Mouse (Mus musculus) cerebellum, adult 9-11 months (tissue): Measurements from ENCODE around the gene Fam186b.

ENCODE experiments used
- DNase-seq: peaks from one replicate; pipeline ENCODE4 v3.0.0; 2022

Fam186b gene

DNA sequence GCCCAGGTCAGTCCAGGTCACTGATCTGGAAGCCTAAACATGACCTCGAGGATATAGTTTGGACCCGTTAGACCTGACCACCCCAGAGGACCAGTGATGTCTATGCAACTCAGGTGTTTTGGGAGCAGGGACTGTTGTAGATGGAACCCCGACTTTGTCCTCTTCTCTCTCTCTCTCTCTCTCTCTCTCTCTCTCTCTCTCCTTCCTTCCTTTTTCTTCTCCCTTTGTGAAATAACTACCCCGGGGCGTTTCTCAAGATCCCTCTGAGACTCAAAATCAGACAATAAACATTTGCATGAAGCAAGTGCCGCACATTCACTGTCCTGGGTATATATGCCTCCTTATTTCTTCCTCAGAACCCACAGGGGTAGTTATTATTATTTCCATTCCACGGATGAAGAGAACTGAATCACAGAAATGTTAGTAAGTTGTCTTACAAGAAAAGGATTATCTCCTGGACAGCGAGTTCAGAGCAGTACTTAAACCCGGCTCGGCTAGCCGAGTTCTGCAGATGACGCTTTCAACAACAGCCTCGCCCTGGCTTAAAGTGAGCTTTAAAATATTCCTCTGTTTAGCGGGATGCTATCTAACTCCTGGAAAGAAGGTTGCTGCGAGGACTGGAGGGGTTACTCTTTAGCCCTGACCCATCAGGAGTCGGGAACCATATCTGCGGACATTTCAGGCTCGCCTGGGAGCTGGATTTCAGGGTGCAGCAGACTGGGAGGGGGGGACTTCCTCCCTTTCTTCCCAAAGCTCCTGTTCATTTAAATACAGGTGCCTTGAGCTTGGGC lies 72.7 kb downstream of the Fam186b start:
- DNase-seq, result no peak

DNA sequence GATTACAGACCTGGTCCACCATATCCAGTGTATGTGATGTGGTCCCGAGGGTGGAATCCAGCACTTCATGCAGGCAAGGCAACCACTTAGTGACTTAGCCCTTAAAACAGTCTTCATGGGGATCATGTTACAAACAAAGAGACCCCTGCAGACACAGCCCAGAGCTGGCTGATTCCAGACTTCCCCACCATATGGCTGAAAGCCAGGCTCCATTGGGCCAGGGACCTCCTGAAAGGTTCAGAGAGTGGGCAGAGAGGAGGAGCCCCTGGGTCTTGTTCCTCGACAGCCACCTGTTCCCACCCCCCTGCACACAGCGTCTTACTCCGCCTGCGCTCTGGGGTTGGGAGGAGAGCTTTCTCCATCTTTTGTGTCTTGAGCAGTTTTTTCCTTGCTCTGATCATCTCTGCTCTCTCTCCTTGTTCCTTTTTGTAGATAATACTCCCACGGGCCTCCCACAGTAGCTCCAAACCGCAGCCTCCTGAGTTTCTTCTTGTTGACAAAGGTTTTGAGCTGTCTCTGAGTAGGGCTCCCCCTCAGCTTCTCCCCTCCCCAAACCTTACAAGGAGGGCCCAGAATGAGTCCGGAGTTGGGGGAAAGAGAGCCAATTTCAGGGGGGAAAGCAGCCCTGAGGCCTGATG lies 74.3 kb downstream of the Fam186b start:
- no peak for DNase-seq
